Mouse (Mus musculus): ENCODE measurements around the gene Wasl.
A peak's percentile ranks its signal among the peaks of the same experiment; 100 is the strongest.

The Wasl gene

GRCm38 (mm10) chr6:24664867-24665458 lies at the start of gene Wasl:
Wasl (minus strand) TSS chr6:24665009.
- DNase-seq (ENCODE audit: low read depth in 2 of 2, low spot score in 2 of 2), result peak; percentile 98

GRCm38 (mm10) chr6:24707499-24707898 lies 42.7 kb upstream of the Wasl start:
- no peak for DNase-seq (ENCODE audit: low read depth in 2 of 2, low spot score in 2 of 2)

- DNase-seq (ENCODE audit: low read depth in 2 of 2, low spot score in 2 of 2), result no peak
Observed at GRCm38 (mm10) chr6:24707090-24707489, 42.3 kb upstream of the Wasl start.

- no peak for DNase-seq (ENCODE audit: low read depth in 2 of 2, low spot score in 2 of 2)
Observed at GRCm38 (mm10) chr6:24697216-24697615, 32.4 kb upstream of the Wasl start.

- DNase-seq (ENCODE audit: low read depth in 2 of 2, low spot score in 2 of 2), result no peak
Observed at GRCm38 (mm10) chr6:24696117-24696516, 31.3 kb upstream of the Wasl start.

- no peak for DNase-seq (ENCODE audit: low read depth in 2 of 2, low spot score in 2 of 2)
Observed at GRCm38 (mm10) chr6:24694455-24695410, 29.9 kb upstream of the Wasl start.

GRCm38 (mm10) chr6:24687871-24688270 lies 23.1 kb upstream of the Wasl start:
- no peak for DNase-seq (ENCODE audit: low read depth in 2 of 2, low spot score in 2 of 2)

GRCm38 (mm10) chr6:24683113-24683512 lies 18.3 kb upstream of the Wasl start:
- DNase-seq (ENCODE audit: low read depth in 2 of 2, low spot score in 2 of 2), result no peak

GRCm38 (mm10) chr6:24667829-24668228 lies 3.0 kb upstream of the Wasl start:
- DNase-seq (ENCODE audit: low read depth in 2 of 2, low spot score in 2 of 2), result no peak

GRCm38 (mm10) chr6:24666248-24666647 lies 1.4 kb upstream of the Wasl start:
- no peak for DNase-seq (ENCODE audit: low read depth in 2 of 2, low spot score in 2 of 2)

- DNase-seq (ENCODE audit: low read depth in 2 of 2, low spot score in 2 of 2), result peak; percentile 26 to 39
Observed at GRCm38 (mm10) chr6:24664133-24664866, 509 bp downstream of the Wasl start.

- no peak for DNase-seq (ENCODE audit: low read depth in 2 of 2, low spot score in 2 of 2)
Observed at GRCm38 (mm10) chr6:24663196-24664132, 1.3 kb downstream of the Wasl start.

GRCm38 (mm10) chr6:24662483-24662882 lies 2.3 kb downstream of the Wasl start:
- no peak for DNase-seq (ENCODE audit: low read depth in 2 of 2, low spot score in 2 of 2)

GRCm38 (mm10) chr6:24661879-24662278 lies 2.9 kb downstream of the Wasl start:
- DNase-seq (ENCODE audit: low read depth in 2 of 2, low spot score in 2 of 2), result no peak

GRCm38 (mm10) chr6:24657647-24658387 lies 7.0 kb downstream of the Wasl start:
- DNase-seq (ENCODE audit: low read depth in 2 of 2, low spot score in 2 of 2), result no peak

GRCm38 (mm10) chr6:24656094-24656493 lies 8.7 kb downstream of the Wasl start:
- no peak for DNase-seq (ENCODE audit: low read depth in 2 of 2, low spot score in 2 of 2)

- no peak for DNase-seq (ENCODE audit: low read depth in 2 of 2, low spot score in 2 of 2)
Observed at GRCm38 (mm10) chr6:24651538-24651937, 13.3 kb downstream of the Wasl start.

GRCm38 (mm10) chr6:24650719-24651118 lies 14.1 kb downstream of the Wasl start:
- no peak for DNase-seq (ENCODE audit: low read depth in 2 of 2, low spot score in 2 of 2)

- no peak for DNase-seq (ENCODE audit: low read depth in 2 of 2, low spot score in 2 of 2)
Observed at GRCm38 (mm10) chr6:24648403-24648802, 16.4 kb downstream of the Wasl start.

Data from CD8-positive naive resting alpha-beta T cell, adult 2 months (primary cell).